Mouse (Mus musculus) heart, embryonic 14.5 days (tissue): ENCODE measurements at regions not wholly inside any gene's neighbourhood (a gene's known extent, or its start where the extent isn't known, plus 50 kb on each side); places are given as distances from the start of the nearest gene placed in this dataset.

Experiments used
- ATAC-seq: fragments of 200-750 bp; cut with Nextera tagmentation; 2 replicates; pipeline ENCODE4 v1.8.0; 2017; ENCODE audit warnings: low read depth, moderate TSS enrichment; ENCODE audit not compliant: insufficient number of reproducible peaks, insufficient read depth, low FRiP score
- H3K27ac ChIP-seq, 2 experiments: fragments of 200-500 bp in 1 of 2; fragments of 300-500 bp in 1 of 2; sonication (generic) in 1 of 2; replicated peaks in 1 of 2; 2 replicates each; pipeline ENCODE4 v1.5.1; 2012 to 2014; ENCODE audit warnings: low read depth in 2 of 2, low read length in 2 of 2, control low read depth in 1 of 2, mild to moderate bottlenecking in 1 of 2, mixed read lengths in 1 of 2; ENCODE audit not compliant: control insufficient read depth in 1 of 2, insufficient read depth in 1 of 2
- H3K27me3 ChIP-seq: fragments of 300-500 bp; sonication (generic); 2 replicates; pipeline ENCODE4 v1.6.1; 2014; ENCODE audit warnings: mild to moderate bottlenecking, low read length, control low read depth; ENCODE audit not compliant: control insufficient read depth, insufficient read depth
- H3K36me3 ChIP-seq: fragments of 300-500 bp; sonication (generic); 2 replicates; pipeline ENCODE4 v1.6.1; 2014; ENCODE audit warnings: mild to moderate bottlenecking, control low read depth, low read length, mixed read lengths; ENCODE audit not compliant: control insufficient read depth, insufficient read depth
- H3K4me1 ChIP-seq, 2 experiments: fragments of 200-500 bp in 1 of 2; fragments of 300-500 bp in 1 of 2; sonication (generic) in 1 of 2; 2 replicates each; pipeline ENCODE4 v1.6.1; 2012 to 2014; ENCODE audit warnings: low read length in 2 of 2, control low read depth in 1 of 2, mixed read lengths in 1 of 2; ENCODE audit not compliant: control insufficient read depth in 2 of 2, insufficient read depth in 2 of 2
- H3K4me2 ChIP-seq: fragments of 300-500 bp; sonication (generic); 2 replicates; pipeline ENCODE4 v1.6.1; 2014; ENCODE audit warnings: mild to moderate bottlenecking, low read length
- H3K4me3 ChIP-seq, 2 experiments: fragments of 200-500 bp in 1 of 2; fragments of 300-500 bp in 1 of 2; sonication (generic) in 1 of 2; 2 replicates each; pipeline ENCODE4 v1.5.1; 2012 to 2014; ENCODE audit warnings: low read length in 2 of 2, mild to moderate bottlenecking in 2 of 2, control low read depth in 1 of 2, low read depth in 1 of 2, moderate library complexity in 1 of 2; ENCODE audit not compliant: control insufficient read depth in 1 of 2, insufficient read depth in 1 of 2
- H3K9ac ChIP-seq: fragments of 300-500 bp; sonication (generic); 2 replicates; pipeline ENCODE4 v1.6.1; 2014; ENCODE audit warnings: mild to moderate bottlenecking, low read length
- H3K9me3 ChIP-seq: fragments of 300-500 bp; sonication (generic); 2 replicates; pipeline ENCODE4 v1.6.1; 2016; ENCODE audit warnings: low read length, control low read depth; ENCODE audit not compliant: control insufficient read depth
- WGBS: fragments of 180-500 bp; shearing (Covaris S2); extraction: QIAGEN DNeasy Blood & Tissue Kit; methylation state at CpG from one replicate; pipeline ENCODE4 v1.1.7; 2014; 5-methylcytosine and 5-hydroxymethylcytosine counted together

- Histone ChIP-seq H3K27me3 (no peaks in the 10 kb centered on the region), H3K9ac (no peak overlapping the region), H3K27ac (no peak overlapping the region), H3K9me3 (no peaks in the 10 kb centered on the region), H3K36me3 (no peaks in the 10 kb centered on the region), H3K4me3 (no peak overlapping the region), H3K4me2 (no peak overlapping the region), H3K4me1 (no peaks in the 10 kb centered on the region)
- ATAC-seq = no peak
- 72% methylated on average over 2 of the region's 2 CpGs for WGBS
Measured at GRCm38 (mm10) chr16:89660071-89660470, 89.1 kb upstream of the Krtap11-1 start.

DNA sequence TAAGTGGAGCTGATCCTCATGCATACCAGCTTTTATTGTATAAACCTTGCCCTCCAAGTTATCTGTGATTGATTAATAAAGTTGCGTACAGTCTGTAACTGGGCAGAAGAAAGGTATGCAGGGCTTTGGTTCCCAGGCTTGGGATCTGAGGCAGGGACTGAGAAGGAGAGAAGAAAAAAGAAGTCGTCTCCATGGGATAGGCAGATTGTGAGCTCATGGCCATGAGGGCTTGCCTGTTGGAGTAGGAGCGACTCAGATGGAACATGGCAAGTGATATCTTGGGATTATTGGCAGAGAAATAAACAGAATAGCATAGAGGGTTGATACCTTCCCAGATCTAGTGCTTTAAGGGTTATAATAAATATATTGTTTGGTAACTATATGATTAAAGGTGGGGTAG lies 85.1 kb upstream of the Krtap11-1 start:
- Histone ChIP-seq H3K4me2 (no peak overlapping the region), H3K4me3 (no peak overlapping the region), H3K9ac (no peak overlapping the region), H3K9me3 (0 out of 2 replicates have a peak, but pooled peaks cover 3% of the 10 kb centered on the region), H3K27ac (no peak overlapping the region), H3K36me3 (no peaks in the 10 kb centered on the region), H3K27me3 (no peaks in the 10 kb centered on the region), H3K4me1 (no peaks in the 10 kb centered on the region)
- no peak for ATAC-seq
- 80% methylated on average over 3 of the region's 3 CpGs for WGBS

- ATAC-seq = no peak
- 64% methylated on average over 4 of the region's 4 CpGs for WGBS
- Histone ChIP-seq H3K27ac (no peak overlapping the region), H3K27me3 (no peaks in the 10 kb centered on the region), H3K4me2 (no peak overlapping the region), H3K4me1 (no peaks in the 10 kb centered on the region), H3K9ac (no peak overlapping the region), H3K36me3 (no peaks in the 10 kb centered on the region), H3K4me3 (no peak overlapping the region), H3K9me3 (0 out of 2 replicates have a peak, but pooled peaks cover 3% of the 10 kb centered on the region)
Measured at GRCm38 (mm10) chr16:89648651-89649050, 77.7 kb upstream of the Krtap11-1 start.

DNA sequence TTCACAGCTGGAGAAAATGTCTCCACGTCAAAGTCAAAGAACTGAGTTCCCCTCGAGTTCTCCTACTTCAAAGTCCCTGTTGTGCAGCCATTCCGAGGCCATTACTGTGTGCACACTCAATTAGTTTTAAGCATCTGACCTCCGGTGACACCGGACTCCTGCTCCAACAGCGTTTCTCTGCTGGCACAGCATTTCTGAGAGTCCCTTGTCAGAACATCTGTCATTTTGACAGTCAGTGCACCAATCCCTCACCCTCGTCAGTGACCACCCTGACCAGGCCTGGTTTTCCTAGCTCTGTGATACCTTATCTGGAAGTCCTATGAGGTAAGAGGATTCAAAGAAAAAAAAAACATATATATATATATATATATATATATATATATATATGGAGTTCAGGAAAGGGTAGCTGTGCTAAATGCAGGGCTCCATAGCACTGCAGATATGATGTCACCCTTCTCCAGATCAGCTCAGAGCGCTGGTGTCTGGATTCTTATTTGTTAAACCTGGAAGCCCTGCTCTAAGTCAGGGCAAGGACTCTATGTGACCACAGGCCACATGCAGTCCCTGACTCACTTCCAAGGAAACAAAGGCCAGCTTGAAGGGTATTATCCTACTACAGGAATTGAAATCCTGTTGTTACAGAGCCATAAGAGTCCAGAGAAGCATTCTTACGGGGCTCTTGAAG lies 63.1 kb upstream of the Krtap11-1 start:
- Histone ChIP-seq H3K4me2 (no peak overlapping the region), H3K36me3 (no peaks in the 10 kb centered on the region)
- 46% methylated on average over 9 of the region's 9 CpGs for WGBS

GRCm38 (mm10) chr16:89632114-89632622 lies 61.2 kb upstream of the Krtap11-1 start:
- Histone ChIP-seq H3K9me3 (no peaks in the 10 kb centered on the region), H3K4me1 (no peaks in the 10 kb centered on the region), H3K4me3 (no peak overlapping the region), H3K27ac (no peak overlapping the region), H3K9ac (no peak overlapping the region), H3K36me3 (no peaks in the 10 kb centered on the region), H3K4me2 (no peak overlapping the region), H3K27me3 (no peaks in the 10 kb centered on the region)
- no peak for ATAC-seq
- 68% methylated on average over 6 of the region's 6 CpGs for WGBS

More for the DNA sequence above, 63.1 kb upstream of the Krtap11-1 start:
- Histone ChIP-seq H3K9ac (no peak overlapping the region), H3K4me1 (no peaks in the 10 kb centered on the region), H3K9me3 (no peaks in the 10 kb centered on the region), H3K27me3 (no peaks in the 10 kb centered on the region), H3K27ac (no peak overlapping the region), H3K4me3 (no peak overlapping the region)
- 0 out of 2 replicates have a peak, but pooled peaks have one; percentile 13 for ATAC-seq

GRCm38 (mm10) chr16:89631396-89632113 lies 60.6 kb upstream of the Krtap11-1 start:
- H3K36me3 ChIP-seq = no peaks in the 10 kb centered on the region
- ATAC-seq = no peak
- H3K9ac ChIP-seq = no peak overlapping the region
- no peaks in the 10 kb centered on the region for H3K9me3 ChIP-seq
- 89% methylated on average over 9 of the region's 9 CpGs for WGBS
- no peaks in the 10 kb centered on the region for H3K27me3 ChIP-seq
- H3K4me1 ChIP-seq = no peaks in the 10 kb centered on the region
- no peak overlapping the region for H3K4me3 ChIP-seq
- H3K4me2 ChIP-seq = no peak overlapping the region
- H3K27ac ChIP-seq = no peak overlapping the region

GRCm38 (mm10) chr16:89625710-89626109 lies 54.7 kb upstream of the Krtap11-1 start:
- Histone ChIP-seq H3K4me3 (no peak overlapping the region), H3K4me2 (no peak overlapping the region), H3K27me3 (no peaks in the 10 kb centered on the region), H3K27ac (no peak overlapping the region), H3K36me3 (no peaks in the 10 kb centered on the region), H3K9me3 (no peaks in the 10 kb centered on the region), H3K9ac (no peak overlapping the region), H3K4me1 (no peaks in the 10 kb centered on the region)
- no peak for ATAC-seq
- WGBS = 89% methylated on average over 12 of the region's 12 CpGs
